Mouse (Mus musculus): ENCODE data around the gene 4930548H24Rik. TPM values are rescaled to one million over a fixed set of nuclear protein-coding genes. Genes with fewer than 3 reads are reported as not detected.
A peak's percentile ranks its signal among the peaks of the same experiment; 100 is the strongest.

The 4930548H24Rik gene
- 0.09 TPM in 2 replicates for polyA plus RNA-seq (2016; fragmentation: Nextera tagmentation; extraction: Ambion mirVana)

DNA sequence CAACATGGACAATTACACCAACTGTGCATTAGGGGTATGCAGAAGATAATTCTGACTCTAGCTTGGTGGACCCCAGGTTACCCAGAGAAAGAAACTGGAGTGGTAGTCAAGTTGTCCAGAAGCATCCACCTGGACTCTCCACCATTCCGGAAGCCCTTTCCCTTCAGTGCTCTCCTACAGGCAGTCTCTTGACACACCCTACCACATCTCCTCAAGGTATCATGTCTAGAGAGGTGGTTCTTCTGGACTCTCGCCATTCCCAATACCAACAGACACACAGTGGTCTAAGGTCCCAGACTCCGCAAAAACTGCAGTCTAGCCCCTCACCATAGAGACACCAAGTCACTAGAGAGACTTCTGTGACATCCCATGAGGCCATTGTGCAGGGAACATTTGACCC, at the start of gene 4930548H24Rik:
Gene 4930548H24Rik (plus strand): TSS at position 301 of the 400 bp plus-strand sequence.
- H3K27me3 ChIP-seq (ENCODE audit: poor library complexity, severe bottlenecking) = no peaks in the 10 kb centered on the region
- no peaks in the 10 kb centered on the region for H3K4me1 ChIP-seq
- 95% methylated on average over 3 of the region's 3 CpGs for WGBS
- no peaks in the 10 kb centered on the region for H3K9me3 ChIP-seq
- peaks cover 51% of the 10 kb centered on the region for H3K36me3 ChIP-seq (replicated peaks)
- no peak within 1 kb of the TSS for H3K4me3 ChIP-seq
- H3K27ac ChIP-seq = no peak within 1 kb of the TSS
- no peak for DNase-seq (ENCODE audit: extremely low spot score, low spot score)

DNA sequence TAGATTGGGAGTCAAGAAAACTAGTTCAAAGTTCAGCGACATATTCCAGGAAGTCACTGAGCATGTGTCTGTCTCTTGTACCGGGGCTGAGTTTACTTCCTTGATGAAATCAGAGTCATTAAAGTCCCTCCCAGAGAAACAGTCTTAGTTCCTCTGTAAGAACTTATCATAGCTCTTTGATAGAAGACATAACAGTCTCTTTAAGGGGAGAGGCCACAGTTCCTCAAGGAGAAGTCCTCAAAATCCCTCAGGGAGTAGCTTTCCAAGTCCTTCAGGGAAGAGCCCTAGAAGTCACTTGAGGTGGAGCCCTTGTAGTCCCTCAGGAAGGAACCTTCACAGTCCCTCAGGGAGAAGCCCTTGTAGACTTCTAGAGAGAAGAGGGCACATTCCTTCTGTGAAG, 34.2 kb upstream of the 4930548H24Rik start:
- WGBS = 91% methylated on average over 2 of the region's 2 CpGs
- H3K27me3 ChIP-seq (ENCODE audit: poor library complexity, severe bottlenecking) = no peaks in the 10 kb centered on the region
- H3K27ac ChIP-seq = 0 out of 2 replicates have a peak overlapping the region, but pooled peaks have one; percentile 85
- no peak for DNase-seq (ENCODE audit: extremely low spot score, low spot score)
- H3K4me1 ChIP-seq = peaks cover 22% of the 10 kb centered on the region
- peaks cover 4% of the 10 kb centered on the region; the same call in 1 of the 2 replicates for H3K36me3 ChIP-seq (replicated peaks)
- no peaks in the 10 kb centered on the region for H3K9me3 ChIP-seq
- H3K4me3 ChIP-seq = no peak overlapping the region

DNA sequence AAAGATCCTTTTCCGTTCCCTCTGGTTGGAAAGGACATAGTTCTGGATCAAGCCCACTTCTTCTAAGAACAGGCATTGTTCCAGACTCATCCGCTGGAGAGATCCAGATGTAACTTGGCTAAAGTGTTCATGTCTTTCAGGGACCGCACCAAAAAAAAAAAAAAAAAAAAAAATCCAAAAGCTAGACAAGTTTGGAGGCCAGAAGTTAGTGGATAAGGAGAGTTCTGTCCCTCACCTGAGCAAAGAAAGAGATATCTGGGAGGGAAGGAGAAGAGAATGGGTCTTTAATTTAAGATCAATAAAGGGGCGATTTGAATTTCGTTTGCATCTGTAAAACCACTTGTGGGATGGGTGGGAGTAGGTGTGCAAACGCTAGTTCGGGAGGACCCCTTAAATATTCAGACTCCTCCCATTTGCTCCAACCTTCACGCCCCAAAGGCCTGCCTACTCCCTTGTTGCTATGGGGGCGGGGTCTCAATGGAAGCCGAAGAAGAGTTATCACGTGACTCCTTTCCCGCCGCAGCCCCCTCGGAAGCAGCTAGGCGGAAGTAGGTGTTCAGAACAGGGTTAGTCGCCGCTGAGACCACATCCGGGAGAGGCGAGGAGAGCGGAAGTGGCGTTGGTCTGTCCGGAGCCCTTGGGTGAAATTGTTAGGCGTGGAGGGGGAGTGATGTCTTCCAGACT, 33.5 kb upstream of the 4930548H24Rik start, which contains the start of gene Zfp512:
Gene Zfp512 (plus strand): TSS at position 554 of the 684 bp plus-strand sequence.
- peaks cover 4% of the 10 kb centered on the region; the same call in 1 of the 2 replicates for H3K36me3 ChIP-seq (replicated peaks)
- H3K4me3 ChIP-seq = peak within 1 kb of the TSS; percentile 59
- no peaks in the 10 kb centered on the region for H3K9me3 ChIP-seq
- peaks cover 22% of the 10 kb centered on the region for H3K4me1 ChIP-seq
- peak; percentile 97 for DNase-seq (ENCODE audit: extremely low spot score, low spot score)
- H3K27ac ChIP-seq = peak within 1 kb of the TSS; percentile 85
- WGBS = 6% methylated on average over 23 of the region's 23 CpGs
- no peaks in the 10 kb centered on the region for H3K27me3 ChIP-seq (ENCODE audit: poor library complexity, severe bottlenecking)

DNA sequence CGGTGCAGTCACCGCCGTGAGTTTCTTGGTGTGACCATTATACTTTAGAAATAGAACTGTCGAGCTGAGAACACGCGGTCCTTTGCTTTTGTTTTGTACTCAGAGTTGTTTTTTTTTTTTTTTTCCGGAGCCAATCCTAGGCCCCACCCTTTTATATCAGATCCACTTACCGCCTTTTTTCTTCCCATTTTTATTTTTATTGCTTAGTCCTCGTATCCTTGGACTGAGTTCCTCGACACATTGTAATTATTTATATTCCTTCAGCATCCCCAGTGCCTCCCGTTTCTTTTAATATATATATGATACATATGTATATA, 33.0 kb upstream of the 4930548H24Rik start:
- Histone ChIP-seq H3K4me1 (peaks cover 22% of the 10 kb centered on the region), H3K27me3 (ENCODE audit: poor library complexity, severe bottlenecking) (no peaks in the 10 kb centered on the region), H3K27ac (peak overlapping the region; percentile 85), H3K9me3 (no peaks in the 10 kb centered on the region), H3K4me3 (peak overlapping the region; percentile 59), H3K36me3 (replicated peaks) (peaks cover 7% of the 10 kb centered on the region; the same call in 1 of the 2 replicates)
- WGBS = under 1% methylated on average over 11 of the region's 11 CpGs
- DNase-seq (ENCODE audit: extremely low spot score, low spot score) = no peak

DNA sequence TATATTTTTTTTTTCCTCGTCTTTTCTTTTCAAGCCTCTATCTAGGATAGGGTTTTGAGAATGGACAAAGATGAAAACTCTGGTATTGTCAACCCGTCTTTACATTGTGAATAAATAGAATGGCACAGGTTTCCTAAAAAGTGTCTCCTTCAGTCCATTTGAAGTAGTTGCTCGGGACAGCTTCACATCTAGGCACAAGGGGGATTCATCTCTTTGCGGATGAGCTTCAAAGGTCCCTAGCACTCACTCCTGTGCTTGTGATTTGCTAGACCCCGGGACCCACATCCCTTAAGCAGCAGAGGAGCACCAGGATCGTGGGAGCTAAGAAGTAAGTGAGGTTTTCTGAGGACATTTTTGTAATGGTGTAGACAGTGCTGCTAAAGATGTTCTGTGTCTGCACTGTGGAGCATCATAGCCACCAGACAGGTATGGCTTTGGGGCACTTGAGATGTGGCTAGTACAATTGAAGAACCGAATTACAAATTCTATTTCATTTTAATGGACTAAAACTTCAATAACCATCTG, 32.6 kb upstream of the 4930548H24Rik start:
- Histone ChIP-seq H3K4me3 (peak overlapping the region; percentile 59), H3K36me3 (replicated peaks) (peaks cover 10% of the 10 kb centered on the region; the same call in 1 of the 2 replicates), H3K4me1 (peaks cover 22% of the 10 kb centered on the region), H3K27ac (peak overlapping the region; percentile 85), H3K27me3 (ENCODE audit: poor library complexity, severe bottlenecking) (no peaks in the 10 kb centered on the region), H3K9me3 (no peaks in the 10 kb centered on the region)
- DNase-seq (ENCODE audit: extremely low spot score, low spot score) = peak; percentile 18
- WGBS = 23% methylated on average over 7 of the region's 7 CpGs

DNA sequence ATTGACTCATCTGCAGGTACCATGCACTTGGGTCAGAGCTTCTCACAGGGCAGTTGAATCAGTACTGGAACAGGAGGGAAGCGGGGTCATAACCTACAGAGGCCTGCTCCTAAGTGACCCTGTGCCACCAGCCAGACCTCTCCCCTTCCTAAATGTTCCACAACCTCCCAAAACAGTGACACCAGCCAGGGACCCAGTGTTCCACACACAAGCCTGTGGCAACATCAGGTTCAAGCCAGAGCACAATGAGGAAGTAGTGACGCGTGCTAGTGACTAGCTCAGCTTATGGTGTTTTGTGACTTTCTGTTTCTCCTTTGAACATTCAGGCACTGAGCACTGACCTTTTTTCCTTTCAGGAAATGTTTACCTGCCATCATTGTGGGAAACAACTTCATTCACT, 17.7 kb upstream of the 4930548H24Rik start:
- no peak for DNase-seq (ENCODE audit: extremely low spot score, low spot score)
- no peaks in the 10 kb centered on the region for H3K9me3 ChIP-seq
- no peak overlapping the region for H3K4me3 ChIP-seq
- H3K4me1 ChIP-seq = no peaks in the 10 kb centered on the region
- H3K36me3 ChIP-seq (replicated peaks) = peaks cover 77% of the 10 kb centered on the region
- WGBS = 92% methylated on average over 3 of the region's 3 CpGs
- no peaks in the 10 kb centered on the region for H3K27me3 ChIP-seq (ENCODE audit: poor library complexity, severe bottlenecking)
- no peak overlapping the region for H3K27ac ChIP-seq

DNA sequence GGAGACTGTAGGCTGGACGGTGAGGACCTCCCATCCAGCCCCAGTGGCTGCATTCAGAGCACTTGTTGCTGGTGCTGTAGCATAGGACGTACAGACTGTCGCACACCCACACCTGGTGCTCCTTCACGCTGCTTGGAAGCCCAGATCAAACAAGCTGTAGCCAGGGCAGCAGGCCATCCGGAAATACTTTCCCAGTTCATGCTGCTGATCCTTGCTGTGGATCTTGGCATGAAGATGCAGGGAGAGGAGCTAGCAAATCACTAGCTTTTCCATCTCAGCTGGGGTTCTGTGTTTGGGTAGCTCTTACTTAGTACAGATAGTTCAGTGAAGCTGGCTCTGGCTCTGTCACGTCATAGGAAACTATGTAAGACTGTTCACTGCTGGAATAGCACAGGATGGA, 15.8 kb upstream of the 4930548H24Rik start:
- Histone ChIP-seq H3K27ac (no peak overlapping the region), H3K9me3 (no peaks in the 10 kb centered on the region), H3K27me3 (ENCODE audit: poor library complexity, severe bottlenecking) (no peaks in the 10 kb centered on the region), H3K4me3 (no peak overlapping the region), H3K36me3 (replicated peaks) (peaks cover 93% of the 10 kb centered on the region), H3K4me1 (no peaks in the 10 kb centered on the region)
- 94% methylated on average over 6 of the region's 6 CpGs for WGBS
- no peak for DNase-seq (ENCODE audit: extremely low spot score, low spot score)

DNA sequence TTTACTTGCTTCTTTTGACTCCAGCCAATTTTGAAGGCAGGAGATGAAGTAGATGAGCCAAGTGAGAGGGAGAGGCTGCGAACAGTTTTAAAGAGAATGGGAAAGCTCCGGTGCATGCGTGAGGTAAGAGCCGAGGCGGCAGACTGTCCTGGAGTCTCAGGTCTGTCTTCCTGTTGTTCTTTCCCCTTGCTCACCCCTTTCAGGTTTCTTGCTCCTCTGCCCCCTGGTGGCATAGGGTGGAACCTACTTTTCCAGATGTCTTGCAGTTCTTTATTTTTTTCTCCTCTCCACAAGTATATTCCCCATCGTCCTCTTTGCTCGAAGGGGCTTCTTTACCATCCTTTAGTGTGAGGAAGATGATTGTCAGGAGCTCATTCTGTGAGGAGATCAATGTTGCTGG, 15.2 kb upstream of the 4930548H24Rik start:
- Histone ChIP-seq H3K36me3 (replicated peaks) (peaks cover 98% of the 10 kb centered on the region), H3K9me3 (no peaks in the 10 kb centered on the region), H3K27ac (no peak overlapping the region), H3K4me3 (no peak overlapping the region), H3K4me1 (no peaks in the 10 kb centered on the region), H3K27me3 (ENCODE audit: poor library complexity, severe bottlenecking) (no peaks in the 10 kb centered on the region)
- WGBS = 80% methylated on average over 7 of the region's 7 CpGs
- peak; percentile 36 for DNase-seq (ENCODE audit: extremely low spot score, low spot score)

DNA sequence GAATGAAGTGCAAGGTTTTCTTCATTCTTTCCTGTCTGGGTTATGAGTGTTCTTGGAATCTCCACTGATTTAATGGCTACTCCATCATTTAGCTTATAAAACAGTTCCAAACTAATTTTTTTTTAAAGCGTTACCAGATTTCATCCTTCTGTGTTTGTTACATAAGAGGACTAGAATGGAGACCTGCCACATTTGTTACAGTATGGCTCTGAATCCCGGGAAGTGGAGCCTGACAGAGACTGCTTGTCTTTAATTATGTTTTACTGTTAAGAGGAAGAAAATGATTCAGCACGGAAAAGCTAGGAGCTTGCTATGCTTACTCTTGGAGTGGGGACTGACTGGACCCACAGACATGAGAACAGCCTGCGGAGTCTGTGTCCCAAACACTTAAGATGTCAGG, 5.0 kb upstream of the 4930548H24Rik start:
- Histone ChIP-seq H3K36me3 (replicated peaks) (peaks cover 93% of the 10 kb centered on the region), H3K27ac (no peak overlapping the region), H3K9me3 (no peaks in the 10 kb centered on the region), H3K4me3 (no peak overlapping the region), H3K4me1 (no peaks in the 10 kb centered on the region), H3K27me3 (ENCODE audit: poor library complexity, severe bottlenecking) (no peaks in the 10 kb centered on the region)
- WGBS = 92% methylated on average over 4 of the region's 4 CpGs
- no peak for DNase-seq (ENCODE audit: extremely low spot score, low spot score)

DNA sequence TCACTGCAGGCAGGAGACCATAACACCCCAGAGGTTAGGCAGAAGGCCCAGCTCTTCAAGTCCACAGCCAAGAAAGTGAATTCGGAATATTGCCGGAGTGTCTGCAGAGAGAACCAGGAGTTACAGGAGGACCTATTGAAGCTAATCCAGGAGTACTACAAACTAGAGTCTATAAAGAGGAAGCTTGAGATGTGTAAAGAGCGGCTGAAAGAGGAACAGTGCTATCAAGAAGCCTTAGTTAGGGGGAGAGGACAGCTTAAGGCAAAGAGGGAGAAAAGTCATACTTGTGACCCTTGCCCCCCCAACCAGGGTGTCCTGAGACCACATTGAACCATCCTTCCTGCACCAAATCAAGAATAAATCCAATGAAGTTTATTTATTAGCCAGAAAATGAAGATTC, 2.3 kb downstream of the 4930548H24Rik start:
- no peaks in the 10 kb centered on the region for H3K4me1 ChIP-seq
- H3K9me3 ChIP-seq = no peaks in the 10 kb centered on the region
- no peak overlapping the region for H3K27ac ChIP-seq
- no peak overlapping the region for H3K4me3 ChIP-seq
- peaks cover 26% of the 10 kb centered on the region for H3K36me3 ChIP-seq (replicated peaks)
- 98% methylated on average over 3 of the region's 3 CpGs for WGBS
- no peak for DNase-seq (ENCODE audit: extremely low spot score, low spot score)
- H3K27me3 ChIP-seq (ENCODE audit: poor library complexity, severe bottlenecking) = no peaks in the 10 kb centered on the region

DNA sequence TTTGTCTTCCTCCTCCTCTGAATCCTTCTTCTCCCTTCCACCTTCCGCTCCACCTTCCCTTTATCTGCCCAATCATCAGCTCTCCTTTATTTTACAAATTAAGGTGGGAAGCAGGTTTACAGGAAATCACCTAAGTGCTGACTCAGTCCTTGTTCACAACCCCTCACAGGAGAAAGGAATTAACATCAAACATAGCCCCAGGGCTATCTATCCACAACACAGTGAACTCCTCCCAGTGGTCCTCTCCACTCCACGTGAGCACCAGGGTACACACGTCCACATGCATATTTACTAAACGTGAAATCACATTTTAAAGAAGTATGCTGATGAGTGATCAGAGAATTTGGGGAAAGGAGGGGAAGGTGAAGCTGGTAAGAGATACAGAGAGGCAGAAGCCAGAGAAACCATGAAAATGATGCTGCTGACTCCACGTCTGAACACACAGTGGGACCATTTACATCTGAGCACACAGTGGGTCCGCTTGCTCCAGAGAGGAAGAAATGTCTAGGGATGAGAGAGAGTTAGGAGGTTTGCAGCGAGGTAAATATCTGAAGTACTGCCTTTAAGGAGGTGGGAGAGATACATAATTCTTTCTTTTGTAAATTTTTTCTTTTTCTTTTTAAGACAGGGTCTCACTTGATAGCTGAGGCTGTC, 3.7 kb downstream of the 4930548H24Rik start:
- no peaks in the 10 kb centered on the region for H3K9me3 ChIP-seq
- H3K27ac ChIP-seq = no peak overlapping the region
- WGBS = 75% methylated on average over 7 of the region's 7 CpGs
- H3K27me3 ChIP-seq (ENCODE audit: poor library complexity, severe bottlenecking) = no peaks in the 10 kb centered on the region
- peaks cover 18% of the 10 kb centered on the region for H3K36me3 ChIP-seq (replicated peaks)
- no peak overlapping the region for H3K4me3 ChIP-seq
- no peak for DNase-seq (ENCODE audit: extremely low spot score, low spot score)
- peaks cover 4% of the 10 kb centered on the region; the same call in 1 of the 2 replicates for H3K4me1 ChIP-seq

DNA sequence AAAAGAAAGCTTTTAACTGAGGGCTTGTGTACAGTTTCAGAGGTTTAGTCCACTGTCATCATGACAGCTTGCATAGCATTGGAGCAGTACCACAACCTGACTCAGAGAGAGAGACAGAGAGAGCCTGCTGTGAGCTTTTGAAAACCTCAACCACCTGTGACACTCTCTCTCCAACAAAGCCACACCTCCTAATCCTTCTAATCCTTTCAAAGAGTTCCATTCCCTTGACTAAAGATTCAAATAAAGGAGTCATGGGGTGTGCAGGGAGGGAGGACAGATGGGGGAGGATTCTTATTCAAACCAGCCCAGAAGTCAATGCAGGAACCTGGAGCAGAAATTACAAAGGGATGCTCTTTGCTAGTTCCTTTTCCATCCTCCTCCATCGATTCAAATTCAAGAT, 6.5 kb downstream of the 4930548H24Rik start:
- WGBS = 58% methylated on average over 1 of the region's 1 CpGs
- Histone ChIP-seq H3K4me1 (peaks cover 17% of the 10 kb centered on the region), H3K27ac (no peak overlapping the region)

More for the DNA sequence above, 6.5 kb downstream of the 4930548H24Rik start:
- Histone ChIP-seq H3K36me3 (replicated peaks) (peaks cover 12% of the 10 kb centered on the region), H3K4me3 (no peak overlapping the region), H3K9me3 (no peaks in the 10 kb centered on the region), H3K27me3 (ENCODE audit: poor library complexity, severe bottlenecking) (no peaks in the 10 kb centered on the region)
- no peak for DNase-seq (ENCODE audit: extremely low spot score, low spot score)

Data from forebrain, embryonic 10.5 days (tissue).